Mouse (Mus musculus): ENCODE data around the gene Plxnc1. TPM values are rescaled to one million over a fixed set of nuclear protein-coding genes. Genes with fewer than 3 reads are reported as not detected.

The Plxnc1 gene
- polyA plus RNA-seq, 1 experiment from 2014 or later, result 7.2 TPM

DNA sequence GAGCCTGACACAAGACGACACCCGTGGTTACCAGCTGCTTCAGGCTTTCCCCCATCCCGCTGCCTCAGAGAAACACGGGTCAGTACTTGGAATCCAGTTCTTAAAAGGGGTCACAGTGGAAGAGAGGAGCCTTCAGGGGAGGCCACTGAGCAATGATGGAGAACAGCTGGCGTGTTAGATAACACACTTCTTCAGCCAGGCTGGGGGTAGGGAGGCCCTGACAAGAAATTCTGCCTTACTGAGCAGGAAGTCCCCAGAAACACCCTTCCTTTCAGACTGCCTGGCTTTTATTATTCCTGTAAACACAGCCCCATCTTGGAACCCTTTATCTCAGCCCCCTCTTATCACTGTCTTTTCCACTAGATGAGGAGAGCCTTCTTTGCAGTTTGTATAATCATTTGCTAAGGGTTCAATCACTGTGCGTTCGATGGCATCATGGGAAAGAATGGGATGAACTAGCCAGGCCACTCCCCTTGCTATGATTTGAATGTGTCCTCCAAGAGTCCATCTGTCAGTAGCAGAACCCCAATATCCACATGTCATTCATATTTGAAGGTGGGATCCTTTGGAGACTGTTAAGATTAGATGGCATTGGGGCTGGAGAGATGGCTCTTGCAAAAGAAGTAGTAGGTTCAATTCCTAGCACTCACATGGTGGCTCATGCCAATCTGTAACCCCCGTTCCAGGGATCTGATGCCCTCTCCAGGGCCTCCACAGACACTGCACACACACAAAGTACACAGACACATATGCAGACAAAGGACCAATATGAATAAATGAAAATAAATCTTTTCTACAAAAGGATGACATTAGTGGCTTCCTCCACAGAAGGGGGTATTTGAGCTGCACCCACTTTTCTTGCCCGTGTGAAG lies 12.4 kb downstream of the Plxnc1 start:
- Histone ChIP-seq H3K9ac (no peak overlapping the region), H3K36me3 (ENCODE audit: poor library complexity, severe bottlenecking) (no peaks in the 10 kb centered on the region), H3K27me3 (no peaks in the 10 kb centered on the region), H3K4me3 (no peak overlapping the region), H3K27ac (no peak overlapping the region), H3K4me1 (peaks cover 18% of the 10 kb centered on the region), H3K9me3 (replicated peaks) (no peaks in the 10 kb centered on the region), H3K4me2 (no peak overlapping the region)
- WGBS, result 83% methylated on average over 9 of the region's 9 CpGs
- no peak for ATAC-seq

DNA sequence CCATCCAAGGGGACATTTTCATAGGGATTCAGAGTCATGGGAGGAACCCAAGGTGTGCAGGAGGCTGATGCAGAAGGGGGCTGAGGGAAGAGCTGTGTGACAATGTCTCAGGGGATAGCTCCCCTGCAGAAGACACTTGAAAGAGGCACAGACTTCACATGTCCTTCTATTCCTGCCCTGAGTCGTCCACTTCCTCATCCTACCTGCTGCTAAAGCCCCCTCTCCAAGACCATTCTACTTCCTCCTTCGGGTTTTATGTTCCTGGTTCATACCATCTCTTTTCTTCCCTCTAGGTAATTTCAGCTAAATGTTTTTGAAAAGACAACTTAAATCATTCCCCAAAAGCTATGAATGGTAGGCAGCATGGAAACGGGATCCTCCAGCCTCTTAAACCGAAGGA lies 16.5 kb downstream of the Plxnc1 start:
- 93% methylated on average over 4 of the region's 4 CpGs for WGBS
- H3K36me3 ChIP-seq (ENCODE audit: poor library complexity, severe bottlenecking), result no peaks in the 10 kb centered on the region
- no peak overlapping the region for H3K4me2 ChIP-seq

DNA sequence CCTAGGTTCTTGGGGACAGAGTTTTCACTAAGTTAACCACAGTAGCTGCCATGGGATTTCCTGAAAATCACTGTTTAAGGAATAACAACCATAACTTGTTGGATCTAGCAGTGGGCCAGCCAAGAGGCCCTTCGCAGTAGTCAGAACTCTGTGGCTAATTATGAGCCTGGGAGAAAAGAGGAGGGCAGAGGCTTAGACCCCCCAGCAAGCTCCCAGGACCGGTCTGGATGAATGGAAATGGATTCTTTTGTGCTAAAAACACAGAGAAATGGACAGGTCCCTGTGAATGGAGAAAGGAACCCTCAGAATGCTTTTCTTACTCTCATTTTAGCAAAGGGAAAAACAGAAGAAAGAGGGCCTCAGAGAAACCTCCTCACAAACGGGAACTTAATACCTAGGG lies 18.3 kb downstream of the Plxnc1 start:
- peaks cover 33% of the 10 kb centered on the region for H3K4me1 ChIP-seq
- ATAC-seq, result peak; percentile 41; the same call in 1 of the 2 replicates
- H3K27ac ChIP-seq, result peak overlapping the region; percentile 73
- H3K4me2 ChIP-seq, result no peak overlapping the region
- no peak overlapping the region for H3K9ac ChIP-seq
- no peaks in the 10 kb centered on the region for H3K9me3 ChIP-seq (replicated peaks)
- H3K4me3 ChIP-seq, result no peak overlapping the region
- 9% methylated on average over 3 of the region's 3 CpGs for WGBS
- H3K27me3 ChIP-seq, result no peaks in the 10 kb centered on the region
- H3K36me3 ChIP-seq (ENCODE audit: poor library complexity, severe bottlenecking), result peaks cover 8% of the 10 kb centered on the region; the same call in 1 of the 2 replicates

More for the DNA sequence above, 16.5 kb downstream of the Plxnc1 start:
- no peaks in the 10 kb centered on the region for H3K9me3 ChIP-seq (replicated peaks)
- no peak overlapping the region for H3K4me3 ChIP-seq
- no peak for ATAC-seq
- H3K4me1 ChIP-seq, result peaks cover 23% of the 10 kb centered on the region
- no peaks in the 10 kb centered on the region for H3K27me3 ChIP-seq
- no peak overlapping the region for H3K9ac ChIP-seq
- H3K27ac ChIP-seq, result no peak overlapping the region

DNA sequence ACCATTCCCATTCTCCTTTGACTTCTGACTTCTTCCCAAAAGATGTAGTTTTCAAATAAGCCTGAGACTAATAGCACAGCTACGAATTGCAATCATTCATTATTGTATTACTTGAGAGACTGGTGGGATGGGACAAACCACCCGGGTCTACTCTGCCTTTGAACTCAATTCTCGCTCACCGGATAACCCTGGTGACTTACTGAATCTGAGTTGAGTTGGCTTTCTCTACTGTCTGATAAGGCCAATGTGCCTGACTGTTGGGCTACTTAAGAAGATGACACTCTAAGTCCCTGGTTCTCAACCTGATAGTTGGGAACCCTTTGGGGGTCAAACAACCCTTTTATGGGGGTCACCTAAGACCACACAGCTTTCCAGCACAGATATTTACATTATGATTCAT lies 19.8 kb downstream of the Plxnc1 start:
- Histone ChIP-seq H3K27ac (no peak overlapping the region), H3K9ac (no peak overlapping the region), H3K27me3 (no peaks in the 10 kb centered on the region), H3K4me1 (peaks cover 33% of the 10 kb centered on the region), H3K4me2 (no peak overlapping the region), H3K9me3 (replicated peaks) (no peaks in the 10 kb centered on the region), H3K36me3 (ENCODE audit: poor library complexity, severe bottlenecking) (peaks cover 11% of the 10 kb centered on the region; the same call in 1 of the 2 replicates), H3K4me3 (no peak overlapping the region)
- no peak for ATAC-seq
- WGBS, result 93% methylated on average over 4 of the region's 4 CpGs

DNA sequence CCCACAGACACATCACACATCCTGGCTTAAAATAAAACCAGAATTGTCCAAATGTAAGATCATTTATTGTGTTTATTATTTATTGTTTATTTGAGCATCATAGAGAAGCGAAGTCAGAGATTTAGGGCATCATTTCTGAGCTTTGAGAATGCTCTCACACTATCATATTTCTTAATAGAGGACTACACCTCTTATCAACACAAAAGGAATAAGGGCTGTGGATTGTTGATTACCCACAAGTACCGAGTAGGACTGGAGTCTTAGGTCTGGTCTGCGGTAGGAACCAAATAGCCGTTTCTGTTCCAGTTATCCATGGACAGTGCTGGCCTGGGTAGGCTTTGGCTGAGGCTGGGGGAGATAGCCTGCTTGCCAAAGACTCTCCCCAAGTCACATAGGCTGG lies 20.2 kb downstream of the Plxnc1 start:
- 94% methylated on average over 4 of the region's 4 CpGs for WGBS
- no peaks in the 10 kb centered on the region for H3K27me3 ChIP-seq
- no peak for ATAC-seq

DNA sequence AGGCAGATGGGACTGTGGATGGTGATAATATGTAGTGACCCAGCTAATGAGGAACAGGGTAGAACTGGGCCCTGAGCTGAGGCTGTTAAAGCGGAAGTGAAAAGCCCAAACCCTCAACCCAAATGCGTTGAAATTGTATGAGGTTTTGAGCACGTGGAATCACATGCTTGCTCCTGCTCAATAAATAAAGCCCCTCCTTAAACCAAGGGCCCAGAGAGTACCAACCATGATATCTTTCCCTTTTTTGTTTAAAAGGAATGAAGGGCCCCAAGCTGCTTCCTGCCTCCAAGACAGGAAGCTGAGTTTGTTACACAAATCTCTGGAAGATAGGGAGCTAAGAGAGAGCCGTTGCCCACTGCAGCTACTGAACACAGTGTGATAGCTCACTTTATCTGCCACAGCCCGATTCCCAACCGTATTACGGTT lies 21.3 kb downstream of the Plxnc1 start:
- Histone ChIP-seq H3K4me2 (no peak overlapping the region), H3K9me3 (replicated peaks) (no peaks in the 10 kb centered on the region), H3K36me3 (ENCODE audit: poor library complexity, severe bottlenecking) (peaks cover 11% of the 10 kb centered on the region; the same call in 1 of the 2 replicates), H3K27ac (no peak overlapping the region), H3K4me1 (peaks cover 33% of the 10 kb centered on the region), H3K4me3 (no peak overlapping the region), H3K27me3 (no peaks in the 10 kb centered on the region), H3K9ac (no peak overlapping the region)
- 82% methylated on average over 7 of the region's 7 CpGs for WGBS
- no peak for ATAC-seq

More for the DNA sequence above, 20.2 kb downstream of the Plxnc1 start:
- Histone ChIP-seq H3K27ac (no peak overlapping the region), H3K9me3 (replicated peaks) (no peaks in the 10 kb centered on the region), H3K4me3 (no peak overlapping the region), H3K9ac (no peak overlapping the region), H3K4me2 (no peak overlapping the region), H3K4me1 (peaks cover 33% of the 10 kb centered on the region), H3K36me3 (ENCODE audit: poor library complexity, severe bottlenecking) (peaks cover 11% of the 10 kb centered on the region; the same call in 1 of the 2 replicates)

DNA sequence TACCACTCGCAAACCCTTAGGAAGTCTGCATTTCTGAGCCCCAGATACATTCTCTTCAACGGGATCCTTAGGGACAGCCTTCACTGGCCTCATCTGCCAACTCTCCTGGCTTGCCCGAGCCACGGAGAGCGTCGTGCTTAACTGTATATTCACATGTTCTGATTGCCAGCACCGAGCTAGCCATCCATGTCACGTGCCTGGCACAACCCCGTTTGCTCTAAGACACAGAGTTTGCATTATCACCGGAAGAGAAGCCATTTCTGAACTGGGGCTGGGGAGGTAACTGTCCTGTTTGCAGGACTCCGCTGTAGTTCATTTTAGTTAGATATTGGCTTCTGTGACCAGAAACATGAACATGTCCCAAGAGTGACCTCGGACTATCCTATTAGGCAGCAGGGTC lies 21.8 kb downstream of the Plxnc1 start:
- no peak for ATAC-seq
- 91% methylated on average over 12 of the region's 12 CpGs for WGBS
- H3K27ac ChIP-seq, result no peak overlapping the region
- H3K36me3 ChIP-seq (ENCODE audit: poor library complexity, severe bottlenecking), result peaks cover 11% of the 10 kb centered on the region; the same call in 1 of the 2 replicates
- no peak overlapping the region for H3K4me2 ChIP-seq
- H3K9me3 ChIP-seq (replicated peaks), result no peaks in the 10 kb centered on the region
- H3K9ac ChIP-seq, result no peak overlapping the region
- no peak overlapping the region for H3K4me3 ChIP-seq
- H3K4me1 ChIP-seq, result peaks cover 33% of the 10 kb centered on the region
- no peaks in the 10 kb centered on the region for H3K27me3 ChIP-seq

DNA sequence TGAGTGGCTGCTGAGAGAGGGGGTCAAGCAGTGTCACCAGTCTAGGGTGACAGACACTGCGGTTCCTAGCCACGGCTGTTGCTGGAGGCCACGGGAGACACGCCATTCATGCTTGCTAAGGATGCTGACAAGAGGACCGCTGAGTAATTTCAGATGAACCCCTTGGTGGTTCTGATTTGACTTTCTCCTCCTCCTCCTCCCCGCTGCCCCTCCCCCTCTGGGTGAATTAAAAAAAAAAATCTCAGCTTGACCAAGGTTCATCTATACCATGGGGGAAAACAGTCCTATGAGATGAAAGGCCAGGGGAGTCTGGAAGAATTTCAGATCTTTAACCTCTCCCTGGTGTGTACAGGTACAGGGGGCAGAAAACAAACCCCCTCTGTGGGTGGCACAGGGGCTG lies 22.9 kb downstream of the Plxnc1 start:
- Histone ChIP-seq H3K4me1 (peaks cover 26% of the 10 kb centered on the region), H3K36me3 (ENCODE audit: poor library complexity, severe bottlenecking) (peaks cover 11% of the 10 kb centered on the region; the same call in 1 of the 2 replicates), H3K27me3 (no peaks in the 10 kb centered on the region), H3K27ac (no peak overlapping the region), H3K9ac (no peak overlapping the region), H3K9me3 (replicated peaks) (no peaks in the 10 kb centered on the region), H3K4me3 (no peak overlapping the region), H3K4me2 (no peak overlapping the region)
- ATAC-seq, result no peak
- WGBS, result 75% methylated on average over 6 of the region's 6 CpGs

DNA sequence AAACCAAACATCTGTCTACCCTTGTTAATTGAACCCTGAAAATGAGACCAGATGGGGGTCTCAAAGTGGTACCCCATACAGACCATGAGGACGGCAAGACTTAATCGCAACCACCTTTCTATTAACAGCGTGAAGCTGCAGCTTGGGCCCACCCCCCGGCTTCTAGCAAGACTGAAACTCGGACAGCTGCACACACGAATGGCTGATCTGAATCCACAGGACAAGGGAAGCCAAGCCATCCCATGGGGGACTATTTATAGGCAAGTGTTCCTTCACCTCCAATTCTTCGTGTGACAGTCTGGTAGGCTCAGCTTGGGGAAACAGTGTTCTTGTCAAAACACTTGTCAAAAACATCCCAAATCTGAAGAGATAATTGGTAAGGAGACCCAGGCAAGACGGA lies 24.1 kb downstream of the Plxnc1 start:
- Histone ChIP-seq H3K9me3 (replicated peaks) (no peaks in the 10 kb centered on the region), H3K4me3 (no peak overlapping the region), H3K4me2 (no peak overlapping the region), H3K4me1 (peaks cover 15% of the 10 kb centered on the region; the same call in 1 of the 2 replicates), H3K27me3 (no peaks in the 10 kb centered on the region), H3K9ac (no peak overlapping the region), H3K36me3 (ENCODE audit: poor library complexity, severe bottlenecking) (peaks cover 11% of the 10 kb centered on the region; the same call in 1 of the 2 replicates), H3K27ac (no peak overlapping the region)
- 85% methylated on average over 8 of the region's 8 CpGs for WGBS
- ATAC-seq, result no peak

DNA sequence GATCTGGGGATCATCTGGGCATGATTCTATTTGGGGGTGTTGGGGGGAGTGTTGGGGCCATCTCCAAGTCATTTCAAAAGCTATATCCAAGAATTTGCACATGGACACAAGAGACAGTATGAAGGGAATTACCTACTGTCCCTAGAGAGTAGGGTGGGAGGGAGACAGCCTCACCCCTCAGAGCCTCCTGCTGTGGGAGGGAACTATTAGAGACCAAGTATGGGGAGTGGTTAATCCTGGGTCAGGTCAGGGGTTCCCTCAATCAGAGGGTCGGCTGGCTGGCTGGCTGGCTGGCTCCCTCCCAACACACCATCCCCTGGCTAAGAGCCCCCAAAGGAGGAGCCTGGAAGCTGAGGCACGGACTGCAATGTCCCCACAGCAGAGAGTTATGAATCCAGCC lies 24.7 kb downstream of the Plxnc1 start:
- no peaks in the 10 kb centered on the region for H3K27me3 ChIP-seq
- WGBS, result 67% methylated on average over 2 of the region's 2 CpGs
- H3K36me3 ChIP-seq (ENCODE audit: poor library complexity, severe bottlenecking), result peaks cover 11% of the 10 kb centered on the region; the same call in 1 of the 2 replicates
- no peak overlapping the region for H3K4me2 ChIP-seq
- peaks cover 15% of the 10 kb centered on the region; the same call in 1 of the 2 replicates for H3K4me1 ChIP-seq
- no peak for ATAC-seq
- no peak overlapping the region for H3K9ac ChIP-seq
- H3K27ac ChIP-seq, result no peak overlapping the region
- H3K9me3 ChIP-seq (replicated peaks), result no peaks in the 10 kb centered on the region
- no peak overlapping the region for H3K4me3 ChIP-seq

DNA sequence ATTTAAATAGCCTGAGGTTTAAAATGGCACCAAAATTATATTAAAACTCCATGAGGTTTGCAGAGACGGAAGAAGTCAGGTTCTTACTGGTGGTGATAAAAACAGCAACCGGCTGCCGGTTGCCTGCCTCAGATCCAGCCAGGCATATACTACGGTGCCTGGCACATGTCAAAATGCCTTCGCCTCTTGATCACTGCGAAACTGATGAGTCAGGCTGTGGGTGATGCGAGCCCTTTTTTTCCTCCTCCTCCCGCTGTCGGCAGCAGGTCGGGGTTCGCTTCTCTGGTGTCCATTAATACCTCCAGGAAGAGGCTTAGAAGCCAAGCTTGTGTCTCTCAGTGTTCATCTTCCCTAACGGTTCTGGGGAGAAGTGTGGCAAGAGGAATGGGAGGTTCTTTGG lies 25.1 kb downstream of the Plxnc1 start:
- Histone ChIP-seq H3K4me1 (peaks cover 15% of the 10 kb centered on the region; the same call in 1 of the 2 replicates), H3K4me2 (no peak overlapping the region), H3K27me3 (no peaks in the 10 kb centered on the region), H3K9me3 (replicated peaks) (no peaks in the 10 kb centered on the region), H3K9ac (no peak overlapping the region), H3K27ac (no peak overlapping the region), H3K36me3 (ENCODE audit: poor library complexity, severe bottlenecking) (peaks cover 11% of the 10 kb centered on the region; the same call in 1 of the 2 replicates), H3K4me3 (no peak overlapping the region)
- ATAC-seq, result no peak
- 83% methylated on average over 12 of the region's 12 CpGs for WGBS

DNA sequence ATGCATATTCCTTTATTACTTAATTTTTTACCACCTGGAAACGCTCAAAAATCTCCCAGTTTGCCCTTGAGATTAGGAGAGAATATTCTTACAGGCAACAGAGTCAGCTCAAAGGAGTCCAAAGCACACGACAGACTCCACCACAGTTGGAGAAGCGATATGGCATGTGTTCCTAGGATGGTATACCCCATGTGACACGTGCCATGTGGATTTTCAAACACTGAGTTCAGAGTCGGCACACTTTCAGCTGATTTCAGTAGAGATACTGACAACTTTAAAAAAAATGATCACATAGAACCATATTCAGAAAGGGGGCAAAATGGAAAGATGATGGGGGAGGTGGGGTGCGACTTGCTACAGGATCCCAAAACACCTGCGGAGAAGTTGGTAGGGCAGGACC lies 26.0 kb downstream of the Plxnc1 start:
- WGBS, result 86% methylated on average over 7 of the region's 7 CpGs
- no peak overlapping the region for H3K4me3 ChIP-seq
- no peaks in the 10 kb centered on the region for H3K9me3 ChIP-seq (replicated peaks)
- peaks cover 15% of the 10 kb centered on the region; the same call in 1 of the 2 replicates for H3K4me1 ChIP-seq
- H3K9ac ChIP-seq, result no peak overlapping the region
- H3K27ac ChIP-seq, result no peak overlapping the region
- H3K27me3 ChIP-seq, result no peaks in the 10 kb centered on the region
- H3K36me3 ChIP-seq (ENCODE audit: poor library complexity, severe bottlenecking), result peaks cover 11% of the 10 kb centered on the region; the same call in 1 of the 2 replicates
- H3K4me2 ChIP-seq, result no peak overlapping the region
- no peak for ATAC-seq
